Mouse (Mus musculus) midbrain, embryonic 16.5 days (tissue): ENCODE results near the gene Apob. TPM values are rescaled to one million over a fixed set of nuclear protein-coding genes. Genes with fewer than 3 reads are reported as not detected.

ENCODE experiments used
- ATAC-seq: fragments of 200-750 bp; cut with Nextera tagmentation; 2 replicates; pipeline ENCODE4 v1.8.0; 2017; ENCODE audit warnings: moderate TSS enrichment
- H3K27ac ChIP-seq: fragments of 300-500 bp; sonication (generic); 2 replicates; pipeline ENCODE4 v1.5.1; 2014; ENCODE audit warnings: mild to moderate bottlenecking, low read length, mixed read lengths
- H3K27me3 ChIP-seq: fragments of 300-500 bp; sonication (generic); 2 replicates; pipeline ENCODE4 v1.6.1; 2014; ENCODE audit warnings: low read depth, low read length, mixed read lengths; ENCODE audit not compliant: control insufficient read depth, insufficient read depth
- H3K36me3 ChIP-seq: fragments of 300-500 bp; sonication (generic); 2 replicates; pipeline ENCODE4 v1.6.1; 2014; ENCODE audit warnings: mild to moderate bottlenecking, low read length, moderate library complexity, mixed read lengths; ENCODE audit not compliant: control insufficient read depth, insufficient read depth
- H3K4me1 ChIP-seq: fragments of 300-500 bp; sonication (generic); 2 replicates; pipeline ENCODE4 v1.6.1; 2014; ENCODE audit warnings: mild to moderate bottlenecking, low read length, mixed read lengths; ENCODE audit not compliant: control insufficient read depth, insufficient read depth
- H3K4me2 ChIP-seq: fragments of 300-500 bp; sonication (generic); 2 replicates; pipeline ENCODE4 v1.6.1; 2014; ENCODE audit warnings: mild to moderate bottlenecking, low read length, mixed read lengths
- H3K4me3 ChIP-seq: fragments of 300-500 bp; sonication (generic); 2 replicates; pipeline ENCODE4 v1.5.1; 2014; ENCODE audit warnings: low read depth, mild to moderate bottlenecking, low read length, moderate library complexity, mixed read lengths
- H3K9ac ChIP-seq: fragments of 300-500 bp; sonication (generic); 2 replicates; pipeline ENCODE4 v1.6.1; 2014; ENCODE audit warnings: low read depth, low read length, mixed read lengths
- H3K9me3 ChIP-seq: fragments of 300-500 bp; sonication (generic); replicated peaks from 2 replicates; pipeline ENCODE4 v1.6.1; 2014; ENCODE audit warnings: mild to moderate bottlenecking, low read length, mixed read lengths; ENCODE audit not compliant: control insufficient read depth, poor library complexity, severe bottlenecking
- WGBS: fragments of 180-500 bp; shearing (Covaris S2); extraction: QIAGEN DNeasy Blood & Tissue Kit; methylation state at CpG from one replicate; pipeline ENCODE4 v1.1.7; 2014; 5-methylcytosine and 5-hydroxymethylcytosine counted together
- polyA plus RNA-seq: library from polyadenylated mRNA; unstranded; fragments of >200 nt; fragmentation: Nextera tagmentation; extraction: Ambion mirVana; gene quantifications from 2 replicates; pipeline ENCODE4 v1.2.1, GENCODE M21; 2015

The Apob gene
- polyA plus RNA-seq, 1 experiment from 2014 or later = not detected

DNA sequence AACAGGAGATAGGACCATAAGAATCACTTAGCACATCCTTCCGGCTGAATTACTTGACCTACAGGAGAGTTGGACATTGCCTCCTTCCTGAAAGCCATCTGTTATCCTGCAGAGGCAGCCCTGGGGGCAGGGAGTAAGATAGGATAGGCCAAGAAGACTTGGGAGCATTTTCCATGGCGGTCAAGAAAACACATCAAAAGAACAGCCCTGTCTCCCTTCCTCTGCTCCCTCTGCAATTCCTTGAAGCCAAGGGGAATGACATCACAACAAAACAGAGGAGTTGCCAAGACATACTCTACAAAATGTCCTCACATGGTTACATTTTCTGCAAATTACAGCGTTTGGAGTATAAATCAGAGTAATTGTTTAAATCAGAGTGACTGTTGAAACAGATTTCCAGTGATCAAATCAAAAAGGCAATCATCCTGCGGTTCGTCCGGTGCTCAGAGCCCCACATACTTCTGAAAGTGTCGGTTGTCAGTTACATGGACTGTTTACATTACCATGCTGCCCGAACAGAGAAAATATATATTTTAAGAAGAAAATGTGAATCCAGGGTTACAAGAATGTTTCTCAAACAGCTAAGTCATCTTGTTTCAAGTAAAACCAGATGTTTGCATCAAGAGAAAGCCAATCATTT lies 78.7 kb downstream of the Apob start:
- 87% methylated on average over 8 of the region's 8 CpGs for WGBS
- Histone ChIP-seq H3K27ac (no peak overlapping the region), H3K4me3 (no peak overlapping the region), H3K9ac (no peak overlapping the region), H3K4me1 (no peaks in the 10 kb centered on the region), H3K4me2 (no peak overlapping the region), H3K27me3 (no peaks in the 10 kb centered on the region), H3K9me3 (no peaks in the 10 kb centered on the region), H3K36me3 (no peaks in the 10 kb centered on the region)
- no peak for ATAC-seq

DNA sequence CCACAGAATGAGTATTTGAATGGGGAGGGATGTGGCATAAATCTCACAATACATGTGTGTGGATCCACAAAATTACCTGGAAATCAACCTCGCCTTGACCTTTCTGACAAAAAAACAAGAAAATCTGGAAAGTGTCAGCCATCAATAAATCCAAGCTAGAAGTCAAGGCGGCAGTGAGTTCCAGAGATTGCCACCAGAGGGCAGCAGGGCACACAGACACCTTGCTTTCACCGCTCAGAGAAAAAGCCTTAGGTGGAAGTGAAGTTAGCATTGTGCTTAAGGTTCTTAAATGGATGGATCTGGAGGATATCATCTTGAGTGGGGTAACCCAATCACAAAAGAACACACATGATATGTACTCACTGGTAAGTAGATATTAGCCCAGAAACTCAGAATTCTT lies 82.1 kb downstream of the Apob start:
- H3K4me3 ChIP-seq = no peak overlapping the region
- ATAC-seq = no peak; the same call in 1 of the 2 replicates
- H3K27ac ChIP-seq = no peak overlapping the region
- WGBS = 14% methylated on average over 3 of the region's 3 CpGs
- no peak overlapping the region for H3K9ac ChIP-seq
- no peaks in the 10 kb centered on the region for H3K27me3 ChIP-seq
- H3K36me3 ChIP-seq = no peaks in the 10 kb centered on the region
- H3K9me3 ChIP-seq = no peaks in the 10 kb centered on the region
- H3K4me2 ChIP-seq = no peak overlapping the region
- H3K4me1 ChIP-seq = no peaks in the 10 kb centered on the region

DNA sequence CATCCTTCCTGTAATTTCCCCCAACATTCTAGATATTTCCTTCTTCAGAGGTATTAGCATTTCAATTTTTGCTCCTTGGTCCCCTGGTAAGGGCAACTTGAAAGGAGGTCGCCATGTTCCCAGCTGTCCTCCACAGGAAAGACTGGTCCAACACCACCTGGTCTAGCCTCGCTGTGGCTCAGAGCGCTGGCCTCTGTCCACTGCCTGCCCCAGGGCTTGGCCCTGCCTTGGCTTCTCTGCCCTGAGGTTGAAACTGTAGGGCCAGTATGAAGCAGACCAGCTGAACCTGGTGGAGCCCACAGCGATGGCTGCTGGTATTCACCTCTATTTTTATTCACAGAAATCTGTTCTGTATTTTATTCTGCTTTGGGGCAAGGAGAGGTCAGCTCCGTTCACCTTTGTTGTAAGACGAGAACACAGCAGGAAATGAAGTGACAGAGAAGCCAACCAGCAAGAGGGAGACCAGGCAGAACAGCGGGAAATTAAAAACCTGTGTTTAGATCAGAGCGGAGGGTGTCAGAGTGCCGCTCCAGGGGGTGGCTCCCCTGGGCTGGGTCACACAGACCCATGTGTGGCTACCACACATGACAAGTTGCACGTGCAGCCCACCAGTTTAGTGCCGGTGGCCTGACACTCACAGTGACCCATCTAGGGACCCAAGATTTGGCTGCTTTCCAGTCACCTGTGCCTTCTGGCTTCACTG lies 86.1 kb downstream of the Apob start:
- no peak overlapping the region for H3K4me2 ChIP-seq
- H3K9me3 ChIP-seq = no peaks in the 10 kb centered on the region
- no peaks in the 10 kb centered on the region for H3K36me3 ChIP-seq
- no peaks in the 10 kb centered on the region for H3K27me3 ChIP-seq
- no peak overlapping the region for H3K9ac ChIP-seq
- ATAC-seq = no peak
- 77% methylated on average over 11 of the region's 11 CpGs for WGBS
- H3K27ac ChIP-seq = no peak overlapping the region
- no peaks in the 10 kb centered on the region for H3K4me1 ChIP-seq
- no peak overlapping the region for H3K4me3 ChIP-seq

Other genes starting within 250 kb of the Apob start
- gene Ldah, start 230.5 kb downstream of the Apob start, polyA plus RNA-seq = 69.1 and 72.1 TPM in 2 replicates